ENCODE assay signal across 25 mouse cellular contexts in the genomic region with DNA sequence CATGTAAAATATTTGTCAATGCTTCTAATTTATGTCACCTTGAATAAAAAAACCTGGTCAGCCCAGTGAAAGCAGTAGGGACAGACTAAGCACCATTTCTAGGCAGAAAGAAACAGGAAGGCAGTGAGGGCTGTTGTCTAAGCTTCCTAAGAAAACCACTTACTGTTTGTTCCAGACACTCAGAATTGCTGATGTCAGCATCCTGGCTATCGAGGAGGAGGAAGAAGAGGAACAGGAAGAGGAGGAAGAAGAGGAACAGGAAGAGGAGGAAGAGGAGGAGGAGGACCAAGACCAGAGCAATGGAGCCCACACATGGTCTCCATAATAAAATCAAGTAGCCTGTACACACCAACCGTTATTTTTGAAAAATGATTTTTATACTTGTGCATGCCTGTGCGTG. TPM values are rescaled to one million over a fixed set of nuclear protein-coding genes. Genes with fewer than 3 reads are reported as not detected.
"Had no signal": no experiment of that assay in that cellular context is flagged by ENCODE, and none has a peak within 500 bp of the region (broad histone marks: within the 10 kb centered on the region; RNA-seq: fewer than 3 reads in every experiment).

No protein-coding gene starts in this region.

- ATAC-seq: liver, postnatal 0 days; lung, postnatal 0 days; midbrain, embryonic 15.5 days had no signal

- H3K9ac ChIP-seq: limb, embryonic 13.5 days; liver, embryonic 14.5 days; liver, postnatal 0 days; lung, embryonic 14.5 days; midbrain, embryonic 12.5 days; midbrain, embryonic 15.5 days; neural tube, embryonic 13.5 days; stomach, embryonic 15.5 days had no signal

- H3K27ac ChIP-seq: limb, embryonic 10.5 days; limb, embryonic 13.5 days; liver, embryonic 14.5 days; macrophage; midbrain, embryonic 12.5 days; midbrain, embryonic 15.5 days; neural tube, embryonic 13.5 days; stomach, embryonic 15.5 days had no signal

- H3K4me1 ChIP-seq: limb, embryonic 13.5 days; stomach, embryonic 15.5 days had no signal

- H3K9me3 ChIP-seq: limb, embryonic 10.5 days; limb, embryonic 13.5 days; midbrain, embryonic 12.5 days; midbrain, embryonic 15.5 days; neural tube, embryonic 13.5 days; stomach, embryonic 15.5 days had no signal

- H3K4me2 ChIP-seq: limb, embryonic 13.5 days; lung, embryonic 14.5 days; midbrain, embryonic 12.5 days; midbrain, embryonic 15.5 days; neural tube, embryonic 13.5 days; stomach, embryonic 15.5 days had no signal

- H3K27me3 ChIP-seq: limb, embryonic 13.5 days; midbrain, embryonic 12.5 days; midbrain, embryonic 15.5 days; stomach, embryonic 15.5 days had no signal

- DNase-seq: kidney, adult 18-20 months; kidney, adult 9 months; kidney, postnatal 14 days; kidney, postnatal 4 days; liver; liver, postnatal 0 days; lung, embryonic 14.5 days; retina, postnatal 1 day; right cerebral cortex, postnatal 25 days; spleen, adult 18-20 months; thymus, postnatal 4 days had no signal

- H3K4me3 ChIP-seq: limb, embryonic 10.5 days; limb, embryonic 13.5 days; midbrain, embryonic 12.5 days; midbrain, embryonic 15.5 days; neural tube, embryonic 13.5 days; stomach, embryonic 15.5 days had no signal

RNA-seq across cellular contexts. Expression of gene Abcg5, which starts 36.3 kb away (rescaled TPM):
- total RNA-seq: layer of hippocampus, adult 18-20 months; layer of hippocampus, postnatal 14 days; left cerebral cortex, postnatal 25 days; megakaryocyte-erythroid progenitor cell, adult 5-6 weeks; neutrophil, adult 5-6 weeks had no signal
- polyA plus RNA-seq: macrophage had no signal

RNA-seq across cellular contexts. Expression of gene Abcg8, which starts 43.0 kb away (rescaled TPM):
- total RNA-seq: layer of hippocampus, adult 18-20 months; layer of hippocampus, postnatal 14 days; left cerebral cortex, postnatal 25 days; megakaryocyte-erythroid progenitor cell, adult 5-6 weeks; neutrophil, adult 5-6 weeks had no signal
- polyA plus RNA-seq: limb, embryonic 13.5 days; lung, postnatal 0 days; macrophage; midbrain, embryonic 15.5 days; neural tube, embryonic 13.5 days had no signal
